Mouse (Mus musculus) CH12.LX (cell line): Measurements from ENCODE around the gene Spty2d1. TPM values are rescaled to one million over a fixed set of nuclear protein-coding genes. Genes with fewer than 3 reads are reported as not detected.

Experiments
- DNase-seq: peaks from one replicate; pipeline ENCODE4 v3.0.0-alpha.2; 2013; ENCODE audit errors: extremely low read depth
- H3K27ac ChIP-seq: 2 replicates; pipeline ENCODE4 v1.5.1; 2012; ENCODE audit warnings: low read depth, mild to moderate bottlenecking, control low read depth, moderate library complexity; ENCODE audit not compliant: insufficient read depth
- H3K27me3 ChIP-seq: replicated peaks from 2 replicates; pipeline ENCODE3; 2012; ENCODE audit warnings: inconsistent platforms
- H3K36me3 ChIP-seq, 2 experiments: replicated peaks in 1 of 2; 2 replicates each; pipeline versions ENCODE3 to v1.6.1; 2012; ENCODE audit warnings: inconsistent platforms in 1 of 2, low read length in 1 of 2, mild to moderate bottlenecking in 1 of 2, mixed read lengths in 1 of 2, moderate library complexity in 1 of 2; ENCODE audit not compliant: control insufficient read depth in 1 of 2, insufficient read depth in 1 of 2
- H3K4me1 ChIP-seq, 2 experiments: 2 replicates each; pipeline ENCODE4 v1.6.1; 2012; ENCODE audit warnings: inconsistent platforms in 1 of 2, moderate library complexity in 1 of 2; ENCODE audit not compliant: insufficient read depth in 2 of 2, control insufficient read depth in 1 of 2
- H3K4me2 ChIP-seq: 2 replicates; pipeline ENCODE4 v1.6.1; 2012; ENCODE audit warnings: low read depth, mild to moderate bottlenecking, control low read depth; ENCODE audit not compliant: poor library complexity, insufficient read depth, severe bottlenecking
- H3K4me3 ChIP-seq, 3 experiments: fragments of 150-350 bp in 1 of 3; sonication (generic) in 1 of 3; replicated peaks in 1 of 3; 2 replicates each; pipeline versions ENCODE3 to v1.5.1; 2011 to 2012; ENCODE audit warnings: low read depth in 2 of 3, low read length in 2 of 3, mild to moderate bottlenecking in 2 of 3, moderate library complexity in 2 of 3, control low read depth in 1 of 3, improper control_type of control experiment in 1 of 3, inconsistent platforms in 1 of 3, mixed read lengths in 1 of 3; ENCODE audit not compliant: poor library complexity in 1 of 3
- H3K79me2 ChIP-seq: replicated peaks from 2 replicates; pipeline ENCODE4 v1.6.1; 2012; ENCODE audit warnings: mild to moderate bottlenecking, moderate library complexity; ENCODE audit not compliant: control insufficient read depth, poor library complexity, insufficient read depth, severe bottlenecking; ENCODE audit errors: extremely low read depth
- H3K9ac ChIP-seq: 2 replicates; pipeline ENCODE4 v1.6.1; 2012; ENCODE audit warnings: low read depth, mild to moderate bottlenecking, control low read depth, moderate library complexity; ENCODE audit not compliant: insufficient read depth
- H3K9me3 ChIP-seq: replicated peaks from 2 replicates; pipeline ENCODE3; 2012; ENCODE audit warnings: low read length, inconsistent platforms, mixed read lengths
- BHLHE40 ChIP-seq: IDR thresholded peaks from 2 replicates; pipeline ENCODE4 v1.6.1; 2011; ENCODE audit warnings: mild to moderate bottlenecking, low read depth, low read length, improper control_type of control experiment
- CHD1 ChIP-seq: IDR thresholded peaks from 2 replicates; pipeline ENCODE4 v1.6.1; 2012; ENCODE audit warnings: low read depth, low read length, improper control_type of control experiment, inconsistent platforms
- CHD2 ChIP-seq: IDR thresholded peaks from 2 replicates; pipeline ENCODE4 v1.6.1; 2011; ENCODE audit warnings: low read length, improper control_type of control experiment
- CTCF ChIP-seq, 2 experiments: IDR thresholded peaks in 1 of 2; conservative IDR thresholded peaks in 1 of 2; 2 replicates each; pipeline ENCODE4 v1.5.1; 2011 to 2012; ENCODE audit warnings: low read depth in 2 of 2, low read length in 2 of 2, improper control_type of control experiment in 1 of 2, inconsistent platforms in 1 of 2, mild to moderate bottlenecking in 1 of 2, moderate library complexity in 1 of 2
- E2F4 ChIP-seq: IDR thresholded peaks from 2 replicates; pipeline ENCODE4 v1.6.1; 2011; ENCODE audit warnings: low read depth, low read length, improper control_type of control experiment; ENCODE audit not compliant: insufficient replicate concordance
- EP300 ChIP-seq: IDR thresholded peaks from 2 replicates; pipeline ENCODE4 v1.6.1; 2011; ENCODE audit warnings: low read length, improper control_type of control experiment
- ETS1 ChIP-seq: conservative IDR thresholded peaks from 2 replicates; pipeline ENCODE4 v1.6.1; 2012; ENCODE audit warnings: low read depth, mild to moderate bottlenecking, inconsistent platforms, low read length, improper control_type of control experiment, moderate library complexity
- GABPA ChIP-seq: IDR thresholded peaks from 2 replicates; pipeline ENCODE4 v1.6.1; 2012; ENCODE audit warnings: low read depth, low read length, improper control_type of control experiment, inconsistent platforms; ENCODE audit not compliant: insufficient replicate concordance
- HCFC1 ChIP-seq: IDR thresholded peaks from 2 replicates; pipeline ENCODE4 v1.6.1; 2012; ENCODE audit warnings: low read depth, mild to moderate bottlenecking, inconsistent platforms, low read length, improper control_type of control experiment
- IRF4 ChIP-seq: IDR thresholded peaks from 2 replicates; pipeline ENCODE4 v1.6.1; 2014; ENCODE audit warnings: low read depth, mild to moderate bottlenecking, inconsistent platforms, low read length, improper control_type of control experiment
- JUN ChIP-seq: IDR thresholded peaks from 2 replicates; pipeline ENCODE4 v1.6.1; 2011; ENCODE audit warnings: low read depth, mild to moderate bottlenecking, low read length, improper control_type of control experiment, moderate library complexity; ENCODE audit not compliant: insufficient read depth
- JUND ChIP-seq: conservative IDR thresholded peaks from 2 replicates; pipeline ENCODE4 v1.6.1; 2011; ENCODE audit warnings: low read depth, low read length, improper control_type of control experiment
- KAT2A ChIP-seq: IDR thresholded peaks from 2 replicates; pipeline ENCODE4 v1.6.1; 2012; ENCODE audit warnings: low read length, improper control_type of control experiment, inconsistent platforms; ENCODE audit not compliant: insufficient replicate concordance
- MAX ChIP-seq: IDR thresholded peaks from 2 replicates; pipeline ENCODE4 v1.6.1; 2011; ENCODE audit warnings: low read length, improper control_type of control experiment
- MAZ ChIP-seq: IDR thresholded peaks from 2 replicates; pipeline ENCODE4 v1.6.1; 2012; ENCODE audit warnings: low read depth, mild to moderate bottlenecking, inconsistent platforms, low read length, improper control_type of control experiment, moderate library complexity
- MXI1 ChIP-seq: IDR thresholded peaks from 2 replicates; pipeline ENCODE4 v1.6.1; 2011; ENCODE audit warnings: mild to moderate bottlenecking, low read depth, low read length, improper control_type of control experiment
- NRF1 ChIP-seq: IDR thresholded peaks from 2 replicates; pipeline ENCODE4 v1.6.1; 2014; ENCODE audit warnings: low read depth, mild to moderate bottlenecking, inconsistent platforms, low read length, improper control_type of control experiment, moderate library complexity
- PAX5 ChIP-seq: IDR thresholded peaks from 2 replicates; pipeline ENCODE4 v1.6.1; 2012; ENCODE audit warnings: low read length, inconsistent platforms, mixed read lengths
- POLR2A ChIP-seq: IDR thresholded peaks from 2 replicates; pipeline ENCODE4 v1.6.1; 2011; ENCODE audit warnings: low read depth, mild to moderate bottlenecking, improper control_type of control experiment, low read length
- POLR2AphosphoS2 ChIP-seq: IDR thresholded peaks from 2 replicates; pipeline ENCODE4 v1.6.1; 2011; ENCODE audit warnings: low read depth, low read length, improper control_type of control experiment
- RCOR1 ChIP-seq: conservative IDR thresholded peaks from 2 replicates; pipeline ENCODE4 v1.6.1; 2012; ENCODE audit warnings: low read depth, mild to moderate bottlenecking, inconsistent platforms, low read length, improper control_type of control experiment
- SIN3A ChIP-seq: IDR thresholded peaks from 2 replicates; pipeline ENCODE4 v1.6.1; 2012; ENCODE audit warnings: low read length, improper control_type of control experiment, inconsistent platforms
- SMC3 ChIP-seq: IDR thresholded peaks from 2 replicates; pipeline ENCODE4 v1.6.1; 2011; ENCODE audit warnings: low read depth, low read length, improper control_type of control experiment
- TBP ChIP-seq: conservative IDR thresholded peaks from 2 replicates; pipeline ENCODE4 v1.6.1; 2011; ENCODE audit warnings: low read depth, low read length, improper control_type of control experiment
- TCF12 ChIP-seq: IDR thresholded peaks from 2 replicates; pipeline ENCODE4 v1.6.1; 2014; ENCODE audit warnings: low read depth, mild to moderate bottlenecking, inconsistent platforms, low read length, improper control_type of control experiment
- UBTF ChIP-seq: IDR thresholded peaks from 2 replicates; pipeline ENCODE4 v1.6.1; 2012; ENCODE audit warnings: low read depth, mild to moderate bottlenecking, inconsistent platforms, low read length, improper control_type of control experiment, moderate library complexity
- USF1 ChIP-seq: IDR thresholded peaks from 2 replicates; pipeline ENCODE4 v1.6.1; 2014; ENCODE audit warnings: low read depth, mild to moderate bottlenecking, inconsistent platforms, low read length, improper control_type of control experiment
- USF2 ChIP-seq: conservative IDR thresholded peaks from 2 replicates; pipeline ENCODE4 v1.6.1; 2011; ENCODE audit warnings: low read depth, low read length, improper control_type of control experiment
- ZC3H11A ChIP-seq: IDR thresholded peaks from 2 replicates; pipeline ENCODE4 v1.6.1; 2012; ENCODE audit warnings: low read depth, mild to moderate bottlenecking, inconsistent platforms, low read length, improper control_type of control experiment
- ZMIZ1 ChIP-seq: IDR thresholded peaks from 2 replicates; pipeline ENCODE4 v1.6.1; 2012; ENCODE audit warnings: low read depth, mild to moderate bottlenecking, inconsistent platforms, low read length, improper control_type of control experiment
- ZNF384 ChIP-seq: IDR thresholded peaks from 2 replicates; pipeline ENCODE4 v1.6.1; 2012; ENCODE audit warnings: low read depth, low read length, improper control_type of control experiment, inconsistent platforms
- dilution Hi-C: fragments of 300-500 bp; cut with MboI; formaldehyde crosslinking; loops from 2 replicates; pipeline ENCODE4 v1.14.3; 2020; ENCODE audit warnings: low sequenced_read_pairs; ENCODE audit not compliant: extremely low pct_unique_long_range_greater_than_20kb, extremely low pct_ligation_motif_present
- in situ Hi-C: fragments of 300-500 bp; cut with MboI; formaldehyde crosslinking; loops from 3 replicates; pipeline ENCODE4 v1.14.3; 2019; ENCODE audit warnings: low sequenced_read_pairs, low pct_ligation_motif_present, low pct_unique_long_range_greater_than_20kb, mixed read lengths
- polyA plus RNA-seq: library from polyadenylated mRNA; unstranded; fragments of >175 nt; gene quantifications from 2 replicates; pipeline ENCODE4 v1.2.1, GENCODE M21; 2012; ENCODE audit warnings: low read depth; ENCODE audit not compliant: insufficient read length
- total RNA-seq, 2 experiments: library from RNA; depleted of rRNA; stranded (reverse); fragments of 300-350 nt in 1 of 2; fragments of >200 nt in 1 of 2; gene quantifications; 2 replicates each; pipeline ENCODE4 v1.2.3; 2012 to 2014

Spty2d1 gene
- total and polyA plus RNA-seq, 3 experiments, result 10.5 to 32.6 (median 22.9) TPM

GRCm38 (mm10) chr7:47016602-47017001 is 8.4 kb upstream of the Spty2d1 start:
- Histone ChIP-seq H3K4me2 (peak overlapping the region; percentile 32; the same call in 1 of the 2 replicates), H3K9me3 (no peaks in the 10 kb centered on the region), H3K27me3 (no peaks in the 10 kb centered on the region), H3K36me3 (no peaks in the 10 kb centered on the region), H3K4me1 (peaks cover 4 to 56% of the 10 kb centered on the region in 2 experiments), H3K27ac (no peak overlapping the region), H3K79me2 (no peaks in the 10 kb centered on the region), H3K9ac (no peak overlapping the region), H3K4me3 (no peak overlapping the region)
- no peak for TF ChIP-seq POLR2AphosphoS2
- TF ChIP-seq ZNF384, result peak; percentile 42
- TF ChIP-seq TCF12, result 0 out of 2 replicates have a peak, but pooled peaks have one; percentile 35
- TF ChIP-seq ETS1, result peak; percentile 42; the same call in 1 of the 2 replicates
- no peak for TF ChIP-seq ZC3H11A
- no peak for TF ChIP-seq MAX
- no peak for TF ChIP-seq UBTF
- no peak for TF ChIP-seq CHD2
- no peak for TF ChIP-seq MAZ
- TF ChIP-seq EP300, result peak; percentile 50; the same call in 1 of the 2 replicates
- no peak for TF ChIP-seq NRF1
- no peak for TF ChIP-seq CHD1
- no peak for TF ChIP-seq SIN3A
- TF ChIP-seq IRF4, result peak; percentile 61; the same call in 1 of the 2 replicates
- in situ Hi-C loops, result no loop called here
- dilution Hi-C loops, result no loop called here
- no peak for DNase-seq

GRCm38 (mm10) chr7:47015390-47016065 is 7.3 kb upstream of the Spty2d1 start:
- H3K27ac ChIP-seq, result peak overlapping the region; percentile 66
- dilution Hi-C loops, result no loop called here
- TF ChIP-seq POLR2A, result peak; percentile 73
- 0 out of 2 replicates have a peak, but pooled peaks have one; percentile 12 for TF ChIP-seq TBP
- no peak for TF ChIP-seq KAT2A
- peak; percentile 10 to 80; a peak in 2 of 4 replicates for TF ChIP-seq CTCF (conservative IDR thresholded peaks at IDR 0.05 in 1 of 2, IDR thresholded peaks at IDR 0.05 in 1 of 2; ENCODE audit: low read depth in 2 of 2, low read length in 2 of 2)
- TF ChIP-seq CHD1, result no peak
- no peak for TF ChIP-seq JUN
- no peak for TF ChIP-seq BHLHE40
- TF ChIP-seq SIN3A, result peak; percentile 72
- no peak for TF ChIP-seq USF1
- no peak; the same call in 1 of the 2 replicates for TF ChIP-seq MAX
- TF ChIP-seq USF2, result no peak
- no peak for TF ChIP-seq CHD2
- no peak for TF ChIP-seq JUND
- no peak for TF ChIP-seq NRF1
- TF ChIP-seq HCFC1, result no peak; the same call in 1 of the 2 replicates
- no peak for TF ChIP-seq E2F4
- TF ChIP-seq ZNF384, result no peak
- TF ChIP-seq GABPA, result no peak
- TF ChIP-seq RCOR1, result no peak
- TF ChIP-seq UBTF, result no peak
- 0 out of 2 replicates have a peak, but pooled peaks have one; percentile 55 for TF ChIP-seq POLR2AphosphoS2
- no peak for TF ChIP-seq PAX5
- TF ChIP-seq ZMIZ1, result peak; percentile 61; the same call in 1 of the 2 replicates
- no peak; the same call in 1 of the 2 replicates for TF ChIP-seq TCF12
- TF ChIP-seq MXI1, result no peak
- peak; percentile 69 for TF ChIP-seq SMC3

More at GRCm38 (mm10) chr7:47015390-47016065, 7.3 kb upstream of the Spty2d1 start:
- peak; percentile 96 for DNase-seq
- Histone ChIP-seq H3K4me2 (peak overlapping the region; percentile 71), H3K9ac (peak overlapping the region; percentile 45), H3K4me3 (peak overlapping the region; percentile 36 to 58 (median 51)), H3K27me3 (no peaks in the 10 kb centered on the region), H3K4me1 (peaks cover 4 to 47% of the 10 kb centered on the region in 2 experiments), H3K9me3 (no peaks in the 10 kb centered on the region), H3K36me3 (no peaks in the 10 kb centered on the region), H3K79me2 (no peaks in the 10 kb centered on the region)
- in situ Hi-C loops, result no loop called here
